Mouse (Mus musculus) lung, embryonic 16.5 days (tissue): ENCODE measurements around the gene Mxra8. TPM values are rescaled to one million over a fixed set of nuclear protein-coding genes. Genes with fewer than 3 reads are reported as not detected.

Experiments
- ATAC-seq: fragments of 200-750 bp; cut with Nextera tagmentation; 2 replicates; pipeline ENCODE4 v1.8.0; 2017; ENCODE audit warnings: low read depth, mild to moderate bottlenecking, moderate library complexity
- H3K27ac ChIP-seq: fragments of 300-500 bp; sonication (generic); 2 replicates; pipeline ENCODE4 v1.5.1; 2014; ENCODE audit warnings: mild to moderate bottlenecking, control low read depth, low read length
- H3K27me3 ChIP-seq: fragments of 300-500 bp; sonication (generic); 2 replicates; pipeline ENCODE4 v1.6.1; 2014; ENCODE audit warnings: low read depth, low read length, mixed read lengths; ENCODE audit not compliant: control insufficient read depth, insufficient read depth
- H3K36me3 ChIP-seq: fragments of 300-500 bp; sonication (generic); 2 replicates; pipeline ENCODE4 v1.6.1; 2014; ENCODE audit warnings: low read length; ENCODE audit not compliant: control insufficient read depth, insufficient read depth
- H3K4me1 ChIP-seq: fragments of 300-500 bp; sonication (generic); replicated peaks from 2 replicates; pipeline ENCODE4 v1.6.1; 2014; ENCODE audit warnings: low read length, mixed read lengths; ENCODE audit not compliant: control insufficient read depth, insufficient read depth
- H3K4me2 ChIP-seq: fragments of 300-500 bp; sonication (generic); 2 replicates; pipeline ENCODE4 v1.6.1; 2014; ENCODE audit warnings: low read depth, low read length, control low read depth
- H3K4me3 ChIP-seq: fragments of 300-500 bp; sonication (generic); 2 replicates; pipeline ENCODE4 v1.5.1; 2014; ENCODE audit warnings: mild to moderate bottlenecking, low read length, control low read depth
- H3K9ac ChIP-seq: fragments of 300-500 bp; sonication (generic); 2 replicates; pipeline ENCODE4 v1.6.1; 2014; ENCODE audit warnings: low read length, control low read depth
- H3K9me3 ChIP-seq: fragments of 300-500 bp; sonication (generic); 2 replicates; pipeline ENCODE4 v1.6.1; 2016; ENCODE audit warnings: low read length; ENCODE audit not compliant: control insufficient read depth
- WGBS: fragments of 180-500 bp; shearing (Covaris S2); extraction: QIAGEN DNeasy Blood & Tissue Kit; methylation state at CpG from one replicate; pipeline ENCODE4 v1.1.7; 2014; 5-methylcytosine and 5-hydroxymethylcytosine counted together
- polyA plus RNA-seq: library from polyadenylated mRNA; unstranded; fragments of >200 nt; fragmentation: Nextera tagmentation; extraction: Ambion mirVana; gene quantifications from 2 replicates; pipeline ENCODE4 v1.2.1, GENCODE M21; 2015

Mxra8 gene
- 246 and 255 TPM in 2 replicates for polyA plus RNA-seq

GRCm38 (mm10) chr4:155839483-155839910 is at the start of gene Mxra8:
Mxra8 (plus strand) TSS chr4:155839680.
- Histone ChIP-seq H3K36me3 (peaks cover 13% of the 10 kb centered on the region), H3K4me2 (peak within 1 kb of the TSS; percentile 92), H3K9me3 (no peaks in the 10 kb centered on the region), H3K27ac (peak within 1 kb of the TSS; percentile 99), H3K4me1 (peaks cover 37% of the 10 kb centered on the region), H3K9ac (peak within 1 kb of the TSS; percentile 78), H3K27me3 (peaks cover 8% of the 10 kb centered on the region), H3K4me3 (peak within 1 kb of the TSS; percentile 67)
- WGBS: 4% methylated on average over 16 of the region's 16 CpGs
- peak; percentile 94 for ATAC-seq

DNA sequence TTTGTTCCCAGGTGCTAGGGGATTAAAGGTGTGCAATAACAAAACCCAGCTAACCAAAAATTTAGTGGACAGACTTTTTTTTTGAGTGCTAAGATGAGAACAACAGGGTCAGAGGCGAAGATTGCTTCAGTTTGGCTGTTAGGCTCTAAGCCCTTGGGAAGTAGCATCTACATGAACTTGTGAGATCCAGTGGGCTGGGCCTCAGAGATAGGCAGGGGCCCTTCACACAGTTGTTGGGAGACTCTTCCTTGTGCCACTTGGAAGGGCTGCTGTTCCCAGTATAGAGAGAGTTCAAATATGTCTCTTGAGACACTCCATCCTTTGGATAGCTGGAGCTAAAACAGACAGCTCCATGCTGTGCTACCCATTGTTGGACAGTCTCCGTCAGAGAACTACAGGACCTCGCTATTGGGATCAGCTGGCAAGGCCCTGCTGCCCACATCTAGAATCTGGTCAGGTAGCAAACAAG is 49.4 kb upstream of the Mxra8 start, which contains the start of gene Ankrd65:
Gene Ankrd65, plus strand, starts transcription at position 419 of the 469 bp plus-strand sequence.
- WGBS: 69% methylated on average over 3 of the region's 3 CpGs
- H3K9ac ChIP-seq: no peak within 1 kb of the TSS
- H3K4me2 ChIP-seq: no peak within 1 kb of the TSS
- no peaks in the 10 kb centered on the region for H3K36me3 ChIP-seq
- H3K27ac ChIP-seq: no peak within 1 kb of the TSS
- no peaks in the 10 kb centered on the region for H3K4me1 ChIP-seq
- H3K27me3 ChIP-seq: no peaks in the 10 kb centered on the region
- ATAC-seq: no peak
- H3K9me3 ChIP-seq: no peaks in the 10 kb centered on the region
- no peak within 1 kb of the TSS for H3K4me3 ChIP-seq

- ATAC-seq: 0 out of 2 replicates have a peak, but pooled peaks have one; percentile 34
- Histone ChIP-seq H3K36me3 (no peaks in the 10 kb centered on the region), H3K4me2 (no peak overlapping the region), H3K4me1 (no peaks in the 10 kb centered on the region), H3K27ac (no peak overlapping the region), H3K4me3 (no peak overlapping the region), H3K9me3 (no peaks in the 10 kb centered on the region), H3K9ac (no peak overlapping the region), H3K27me3 (no peaks in the 10 kb centered on the region)
- WGBS: 51% methylated on average over 3 of the region's 3 CpGs
Measured at GRCm38 (mm10) chr4:155790650-155791161, 48.8 kb upstream of the Mxra8 start.

GRCm38 (mm10) chr4:155791240-155791933 is 48.1 kb upstream of the Mxra8 start:
- H3K4me2 ChIP-seq: no peak overlapping the region
- no peaks in the 10 kb centered on the region for H3K27me3 ChIP-seq
- H3K36me3 ChIP-seq: no peaks in the 10 kb centered on the region
- H3K4me1 ChIP-seq: no peaks in the 10 kb centered on the region
- no peak overlapping the region for H3K27ac ChIP-seq
- WGBS: 69% methylated on average over 24 of the region's 24 CpGs
- no peak overlapping the region for H3K9ac ChIP-seq
- no peak for ATAC-seq
- H3K9me3 ChIP-seq: no peaks in the 10 kb centered on the region
- H3K4me3 ChIP-seq: no peak overlapping the region

GRCm38 (mm10) chr4:155793730-155794129 is 45.8 kb upstream of the Mxra8 start:
- Histone ChIP-seq H3K4me1 (no peaks in the 10 kb centered on the region), H3K4me3 (no peak overlapping the region), H3K27me3 (no peaks in the 10 kb centered on the region; the same call in 1 of the 2 replicates), H3K4me2 (no peak overlapping the region), H3K9me3 (no peaks in the 10 kb centered on the region), H3K36me3 (no peaks in the 10 kb centered on the region), H3K9ac (no peak overlapping the region), H3K27ac (no peak overlapping the region)
- WGBS: 45% methylated on average over 2 of the region's 2 CpGs
- peak; percentile 47; the same call in 1 of the 2 replicates for ATAC-seq

GRCm38 (mm10) chr4:155802075-155802474 is 37.4 kb upstream of the Mxra8 start:
- no peak overlapping the region for H3K9ac ChIP-seq
- no peak overlapping the region for H3K4me3 ChIP-seq
- peaks cover 12% of the 10 kb centered on the region for H3K4me1 ChIP-seq
- no peak overlapping the region for H3K27ac ChIP-seq
- H3K9me3 ChIP-seq: no peaks in the 10 kb centered on the region
- ATAC-seq: no peak
- 95% methylated on average over 1 of the region's 1 CpGs for WGBS
- no peaks in the 10 kb centered on the region for H3K36me3 ChIP-seq
- H3K4me2 ChIP-seq: no peak overlapping the region
- no peaks in the 10 kb centered on the region; the same call in 1 of the 2 replicates for H3K27me3 ChIP-seq

DNA sequence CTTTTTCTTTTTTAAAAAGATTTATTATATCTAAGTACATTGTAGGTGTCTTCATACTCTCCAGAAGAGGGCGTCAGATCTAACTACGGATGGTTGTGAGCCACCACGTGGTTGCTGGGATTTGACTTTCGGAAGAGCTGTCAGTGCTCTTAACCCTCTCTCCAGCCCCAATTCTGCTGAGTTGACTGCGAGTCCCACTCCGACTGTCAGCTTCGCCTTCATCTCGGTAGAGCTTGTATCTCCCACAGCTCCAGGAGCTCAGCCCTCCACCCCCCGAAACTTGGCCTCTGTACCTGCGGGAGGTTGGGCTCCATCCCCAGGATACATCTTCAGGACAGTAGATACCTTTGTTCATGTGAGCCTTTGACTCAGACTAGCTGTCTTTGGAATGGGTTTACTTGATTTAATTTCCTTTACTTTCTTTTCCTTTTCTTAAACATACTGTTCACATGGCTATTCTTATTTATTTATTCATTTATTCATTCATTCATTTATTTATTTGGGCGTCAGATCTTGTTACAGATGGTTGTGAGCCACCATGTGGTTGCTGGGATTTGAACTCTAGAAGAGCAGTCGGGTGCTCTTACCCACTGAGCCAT is 36.6 kb upstream of the Mxra8 start, which contains the start of gene Mrpl20:
Gene Mrpl20, plus strand, starts transcription at position 138 of the 599 bp plus-strand sequence.
- Histone ChIP-seq H3K4me1 (peaks cover 12% of the 10 kb centered on the region), H3K4me3 (peak within 1 kb of the TSS; percentile 81), H3K27ac (peak within 1 kb of the TSS; percentile 64), H3K9ac (peak within 1 kb of the TSS; percentile 76), H3K27me3 (no peaks in the 10 kb centered on the region), H3K4me2 (peak within 1 kb of the TSS; percentile 69), H3K36me3 (peaks cover 6% of the 10 kb centered on the region), H3K9me3 (no peaks in the 10 kb centered on the region)
- 8% methylated on average over 12 of the region's 12 CpGs for WGBS
- ATAC-seq: no peak

DNA sequence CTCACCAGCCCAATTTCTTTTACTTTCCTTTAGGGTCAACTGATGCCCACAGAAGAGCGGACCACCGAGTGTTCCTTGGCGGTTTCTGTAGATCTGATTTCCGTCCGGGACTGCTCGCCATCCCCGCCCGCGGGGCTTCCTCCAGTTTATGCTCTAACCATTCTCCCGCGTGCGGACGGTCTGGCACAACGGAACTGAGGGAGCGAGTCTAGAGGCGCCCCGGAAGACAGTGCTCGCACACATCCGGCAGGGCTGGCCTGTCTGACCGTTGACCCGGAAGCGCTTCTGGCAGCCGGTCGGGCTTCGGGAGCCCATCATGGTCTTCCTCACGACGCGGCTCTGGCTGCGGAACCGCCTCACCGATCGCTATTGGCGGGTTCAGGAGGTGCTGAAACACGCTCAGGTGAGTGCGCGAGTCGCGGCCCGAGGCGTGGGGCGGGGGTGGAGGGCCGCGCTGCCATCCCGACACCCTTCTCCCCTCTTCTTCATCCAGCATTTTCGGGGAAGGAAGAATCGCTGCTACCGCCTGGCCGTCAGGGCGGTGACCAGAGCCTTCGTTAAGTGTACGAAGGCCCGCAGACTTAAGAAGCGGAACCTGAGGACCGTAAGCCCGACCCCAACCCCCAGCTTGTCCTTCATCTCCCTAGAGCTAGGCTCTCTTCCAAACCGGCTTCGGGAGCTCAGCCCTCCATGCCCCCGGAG is 36.0 kb upstream of the Mxra8 start:
- Histone ChIP-seq H3K4me1 (peaks cover 12% of the 10 kb centered on the region), H3K27me3 (no peaks in the 10 kb centered on the region), H3K36me3 (peaks cover 8% of the 10 kb centered on the region), H3K27ac (peak overlapping the region; percentile 64), H3K9ac (peak overlapping the region; percentile 76), H3K9me3 (no peaks in the 10 kb centered on the region), H3K4me2 (peak overlapping the region; percentile 69), H3K4me3 (peak overlapping the region; percentile 81)
- peak; percentile 98 for ATAC-seq
- WGBS: under 1% methylated on average over 58 of the region's 58 CpGs
